Mouse (Mus musculus) cortical plate, adult 2 months (tissue): ENCODE results near the gene Galm. TPM values are rescaled to one million over a fixed set of nuclear protein-coding genes. Genes with fewer than 3 reads are reported as not detected.
A peak's percentile ranks its signal among the peaks of the same experiment; 100 is the strongest.
"Not testable (repeated sequence)": the region's sequence is repeated elsewhere in the genome, so short reads cannot be mapped to it uniquely, and the experiment has no call there.

Source experiments
- H3K27ac ChIP-seq: fragments of 200-500 bp; 2 replicates; pipeline ENCODE4 v1.5.1; 2012; ENCODE audit warnings: low read length, control low read depth, inconsistent platforms; ENCODE audit not compliant: insufficient read depth
- H3K4me1 ChIP-seq: fragments of 200-500 bp; 2 replicates; pipeline ENCODE4 v1.6.1; 2011; ENCODE audit warnings: low read length; ENCODE audit not compliant: control insufficient read depth, insufficient read depth
- H3K4me3 ChIP-seq: fragments of 200-500 bp; 2 replicates; pipeline ENCODE4 v1.5.1; 2011; ENCODE audit warnings: mild to moderate bottlenecking, low read length, control low read depth; ENCODE audit not compliant: insufficient read depth
- CTCF ChIP-seq: fragments of 200-500 bp; IDR thresholded peaks from 2 replicates; pipeline ENCODE4 v1.5.1; 2011; ENCODE audit warnings: mild to moderate bottlenecking, control low read depth, low read length; ENCODE audit not compliant: insufficient read depth; ENCODE audit errors: extremely low read depth
- POLR2A ChIP-seq: fragments of 200-500 bp; IDR thresholded peaks from 2 replicates; pipeline ENCODE4 v1.6.1; 2011; ENCODE audit warnings: mild to moderate bottlenecking, low read length, control low read depth; ENCODE audit not compliant: insufficient read depth; ENCODE audit errors: extremely low read depth
- polyA plus RNA-seq: library from polyadenylated mRNA; depleted of rRNA; stranded (reverse); fragments of >200 nt; gene quantifications from 2 replicates; pipeline ENCODE4 v1.2.3, GENCODE M21; 2012; rRNA removed

Gene Galm
- polyA plus RNA-seq, 1 experiment, result 2.4 TPM

GRCm38 (mm10) chr17:80221202-80221601 lies 93.9 kb downstream of the Galm start:
- H3K4me3 ChIP-seq, result no peak overlapping the region
- H3K4me1 ChIP-seq, result no peaks in the 10 kb centered on the region; the same call in 1 of the 2 replicates
- TF ChIP-seq CTCF (no peak), POLR2A (no peak)
- no peak overlapping the region for H3K27ac ChIP-seq

GRCm38 (mm10) chr17:80221890-80222628 lies 94.8 kb downstream of the Galm start:
- Histone ChIP-seq H3K4me1 (no peaks in the 10 kb centered on the region; the same call in 1 of the 2 replicates), H3K4me3 (no peak overlapping the region), H3K27ac (no peak overlapping the region)
- TF ChIP-seq POLR2A (no peak), CTCF (no peak)

- H3K4me1 ChIP-seq, result no peaks in the 10 kb centered on the region; the same call in 1 of the 2 replicates
- TF ChIP-seq CTCF (no peak), POLR2A (no peak)
- H3K4me3 ChIP-seq, result peak overlapping the region; percentile 36
- H3K27ac ChIP-seq, result no peak overlapping the region
These were observed 96.6 kb downstream of the Galm start for GRCm38 (mm10) chr17:80223829-80224228.

- TF ChIP-seq CTCF (no peak), POLR2A (peak; percentile 79)
- Histone ChIP-seq H3K4me1 (no peaks in the 10 kb centered on the region; the same call in 1 of the 2 replicates), H3K27ac (no peak within 1 kb of the TSS), H3K4me3 (peak within 1 kb of the TSS; percentile 36)
These were observed 97.2 kb downstream of the Galm start, which contains the start of gene Gemin6 for GRCm38 (mm10) chr17:80224326-80225116. TSS of gene Gemin6 (plus strand) at chr17:80224441.

- not testable (repeated sequence) for H3K27ac ChIP-seq, H3K4me1 ChIP-seq
- peak overlapping the region; percentile 36; the same call in 1 of the 2 replicates for H3K4me3 ChIP-seq
These were observed 97.9 kb downstream of the Galm start for GRCm38 (mm10) chr17:80225142-80225541.

GRCm38 (mm10) chr17:80229396-80229795 lies 102.1 kb downstream of the Galm start:
- Histone ChIP-seq H3K4me3 (no peak overlapping the region), H3K27ac (no peak overlapping the region), H3K4me1 (peaks cover 2% of the 10 kb centered on the region)
- TF ChIP-seq POLR2A, result no peak
- no peak for TF ChIP-seq CTCF

- peaks cover 4% of the 10 kb centered on the region; the same call in 1 of the 2 replicates for H3K4me1 ChIP-seq
- H3K4me3 ChIP-seq, result no peak overlapping the region
- H3K27ac ChIP-seq, result no peak overlapping the region
- no peak for TF ChIP-seq CTCF
- no peak for TF ChIP-seq POLR2A
These were observed 106.6 kb downstream of the Galm start for GRCm38 (mm10) chr17:80233844-80234243.

GRCm38 (mm10) chr17:80234376-80234775 lies 107.1 kb downstream of the Galm start:
- TF ChIP-seq CTCF (no peak), POLR2A (no peak)
- H3K4me1 ChIP-seq, result peaks cover 4% of the 10 kb centered on the region; the same call in 1 of the 2 replicates
- peak overlapping the region; percentile 53 for H3K27ac ChIP-seq
- no peak overlapping the region for H3K4me3 ChIP-seq

Other genes with a start within 250 kb of the Galm start
- 41.6 and 43.1 TPM in 2 replicates for gene Atl2, start 231.3 kb upstream of the Galm start, polyA plus RNA-seq
- gene Hnrnpll, start 65.1 kb upstream of the Galm start, polyA plus RNA-seq, result 48.1 and 48.2 TPM in 2 replicates
- gene Srsf7, start 79.8 kb downstream of the Galm start, polyA plus RNA-seq, result 136 and 137 TPM in 2 replicates
- gene Ttc39d, start 80.0 kb downstream of the Galm start, polyA plus RNA-seq, result 0.08 and 0.11 TPM in 2 replicates
- gene Gemin6, start 97.0 kb downstream of the Galm start, polyA plus RNA-seq, result 7.6 and 8.0 TPM in 2 replicates
- gene Morn2, start 162.7 kb downstream of the Galm start, polyA plus RNA-seq, result 30.4 and 33.2 TPM in 2 replicates
- gene Dhx57, start 163.0 kb downstream of the Galm start, polyA plus RNA-seq, result 31.7 and 32.5 TPM in 2 replicates
- gene Arhgef33, start 179.9 kb downstream of the Galm start, polyA plus RNA-seq, result 2.4 and 2.8 TPM in 2 replicates
- gene Gm10190, start 246.1 kb downstream of the Galm start, polyA plus RNA-seq, result not detected in 2 replicates